Mouse (Mus musculus): ENCODE measurements around the gene Aars.
A peak's percentile ranks its signal among the peaks of the same experiment; 100 is the strongest.
"Not testable (repeated sequence)": the region's sequence is repeated elsewhere in the genome, so short reads cannot be mapped to it uniquely, and the experiment has no call there.

Aars gene

GRCm38 (mm10) chr8:111093865-111094718 is 61.1 kb downstream of the Aars start, which contains the start of gene Pdpr:
TSS of gene Pdpr (plus strand) at chr8:111094630.
- DNase-seq (ENCODE audit: low spot score in 2 of 2) = peak; percentile 87 to 89

GRCm38 (mm10) chr8:111094719-111095302 is 61.9 kb downstream of the Aars start:
- DNase-seq (ENCODE audit: low spot score in 2 of 2) = not testable (repeated sequence)

All from right cerebral cortex, postnatal 36 days (tissue).